Mouse (Mus musculus) testis, postnatal 14 days (tissue): ENCODE results near the gene Nmi.

Experiments used
- DNase-seq: peaks from one replicate; pipeline ENCODE4 v3.0.0; 2021; ENCODE audit warnings: low spot score

Gene Nmi

GRCm38 (mm10) chr2:51941832-51942231, 31.5 kb downstream of the Nmi start:
- no peak for DNase-seq

GRCm38 (mm10) chr2:51938750-51939149, 34.5 kb downstream of the Nmi start:
- DNase-seq: no peak

GRCm38 (mm10) chr2:51937004-51937403, 36.3 kb downstream of the Nmi start:
- DNase-seq: no peak

- no peak for DNase-seq
Measured at GRCm38 (mm10) chr2:51936585-51936984, 36.7 kb downstream of the Nmi start.

- no peak for DNase-seq
Measured at GRCm38 (mm10) chr2:51935921-51936320, 37.4 kb downstream of the Nmi start.

- peak; percentile 61 for DNase-seq
Measured at GRCm38 (mm10) chr2:51934574-51935334, 38.5 kb downstream of the Nmi start, which contains the start of gene Rbm43. TSS of gene Rbm43 (minus strand) at chr2:51935163.

- DNase-seq: no peak
Measured at GRCm38 (mm10) chr2:51933341-51934134, 39.8 kb downstream of the Nmi start.

GRCm38 (mm10) chr2:51931241-51931640, 42.1 kb downstream of the Nmi start:
- DNase-seq: no peak

GRCm38 (mm10) chr2:51914944-51915680, 58.2 kb downstream of the Nmi start:
- peak; percentile 52 for DNase-seq

GRCm38 (mm10) chr2:51914532-51914931, 58.8 kb downstream of the Nmi start:
- DNase-seq: no peak

GRCm38 (mm10) chr2:51912740-51913139, 60.6 kb downstream of the Nmi start:
- no peak for DNase-seq

- no peak for DNase-seq
Measured at GRCm38 (mm10) chr2:51911864-51912263, 61.4 kb downstream of the Nmi start.

- DNase-seq: no peak
Measured at GRCm38 (mm10) chr2:51907538-51908110, 65.7 kb downstream of the Nmi start.

GRCm38 (mm10) chr2:51905637-51906036, 67.7 kb downstream of the Nmi start:
- no peak for DNase-seq
